Mouse (Mus musculus): ENCODE measurements at regions not wholly inside any gene's neighbourhood (a gene's known extent, or its start where the extent isn't known, plus 50 kb on each side); places are given as distances from the start of the nearest gene placed in this dataset.
A peak's percentile ranks its signal among the peaks of the same experiment; 100 is the strongest.

DNA sequence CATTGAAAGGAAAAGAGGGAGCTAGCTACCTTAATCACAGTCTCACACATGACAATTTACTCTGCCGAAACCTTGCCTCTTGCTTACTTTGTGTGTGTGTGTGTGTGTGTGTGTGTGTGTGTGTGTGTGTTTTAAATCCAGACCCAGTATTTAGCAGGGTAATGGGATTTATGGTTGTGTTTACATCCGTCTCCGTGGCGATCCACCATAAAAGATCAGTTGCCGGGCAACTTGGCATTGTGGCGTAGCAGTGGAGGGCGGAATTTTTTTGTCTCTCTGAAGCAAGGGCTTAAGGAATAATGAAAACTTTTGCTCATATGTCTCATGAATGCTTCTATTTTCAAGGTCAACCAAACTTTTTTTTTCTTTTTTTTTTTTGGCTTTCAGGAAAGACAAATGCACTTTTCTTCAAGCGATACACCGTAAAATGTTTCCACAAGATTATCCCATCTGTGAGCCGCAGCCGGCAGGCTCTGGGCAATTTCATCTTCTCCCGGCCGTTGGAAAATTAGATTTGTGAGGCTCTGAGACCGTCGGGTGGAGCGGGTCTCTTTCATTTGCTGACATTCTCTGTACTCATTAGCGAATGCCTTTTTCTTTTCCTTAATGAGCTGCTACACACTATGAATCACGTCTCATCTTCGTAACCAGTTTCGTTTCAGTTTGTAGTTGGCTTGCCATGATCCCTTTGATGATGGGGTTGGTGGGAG, 53.9 kb upstream of the Ptch1 start:
- ATAC-seq (ENCODE audit: low FRiP score, low read depth): peak; percentile 66; the same call in 1 of the 2 replicates
- Histone ChIP-seq H3K4me3 (peak overlapping the region; percentile 34), H3K4me2 (replicated peaks) (peak overlapping the region; percentile 59), H3K27me3 (no peaks in the 10 kb centered on the region), H3K4me1 (0 out of 2 replicates have a peak, but pooled peaks cover 2% of the 10 kb centered on the region), H3K27ac (peak overlapping the region; percentile 15; the same call in 1 of the 2 replicates), H3K36me3 (no peaks in the 10 kb centered on the region), H3K9ac (0 out of 2 replicates have a peak overlapping the region, but pooled peaks have one; percentile 13), H3K9me3 (no peaks in the 10 kb centered on the region)
- 10% methylated on average over 20 of the region's 20 CpGs for WGBS

DNA sequence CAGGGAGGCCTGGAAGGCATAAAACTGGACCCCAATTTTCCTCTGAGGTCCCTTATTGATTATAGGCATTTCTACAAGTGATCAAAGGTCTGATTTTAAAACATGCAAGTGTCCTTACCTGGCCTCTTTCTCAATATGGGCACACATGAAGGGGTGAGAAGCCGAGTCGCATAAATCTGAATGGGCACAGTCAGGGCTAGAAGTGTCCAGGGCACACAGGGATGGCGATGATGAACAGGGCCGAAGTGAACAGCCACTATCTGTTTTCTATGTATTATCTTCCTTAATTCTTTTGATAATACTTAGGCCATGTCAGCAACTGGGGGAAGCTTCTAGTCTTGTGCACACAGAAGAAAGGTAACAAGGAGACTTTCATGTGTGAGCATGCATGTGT, 54.5 kb upstream of the Ptch1 start:
- H3K4me3 ChIP-seq: peak overlapping the region; percentile 34
- ATAC-seq (ENCODE audit: low FRiP score, low read depth): no peak
- H3K4me2 ChIP-seq (replicated peaks): peak overlapping the region; percentile 59

DNA sequence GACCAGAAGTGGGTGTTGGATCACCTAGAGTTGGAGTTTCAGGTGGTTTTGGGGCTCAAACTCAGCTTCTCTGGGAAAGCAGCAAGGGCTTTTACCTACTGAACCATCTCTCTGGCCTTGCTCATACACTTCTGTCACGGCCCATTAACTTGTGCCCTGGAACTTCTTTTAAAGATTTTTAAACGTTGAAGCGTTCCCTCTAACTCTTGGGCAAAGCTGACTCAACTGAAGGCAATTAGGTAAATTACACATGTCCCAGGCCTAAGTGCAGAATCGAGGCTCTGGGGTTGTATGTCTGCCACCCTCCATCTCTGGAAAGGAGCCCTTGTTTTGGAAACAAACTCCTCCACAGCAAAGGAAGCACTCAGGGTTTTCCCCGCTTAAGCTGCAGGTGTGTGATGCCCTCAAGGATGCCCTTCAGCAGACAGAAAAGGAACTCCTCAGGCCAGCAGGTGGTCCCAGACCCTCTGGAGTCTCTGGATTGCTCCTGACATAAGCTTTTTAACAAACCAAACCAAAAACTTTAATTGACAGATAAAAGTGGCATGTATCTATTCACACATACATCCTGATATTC, 58.5 kb upstream of the Ptch1 start:
- Histone ChIP-seq H3K9ac (no peak overlapping the region), H3K4me3 (no peak overlapping the region), H3K36me3 (no peaks in the 10 kb centered on the region), H3K4me2 (replicated peaks) (no peak overlapping the region), H3K4me1 (no peaks in the 10 kb centered on the region), H3K9me3 (no peaks in the 10 kb centered on the region), H3K27me3 (no peaks in the 10 kb centered on the region), H3K27ac (no peak overlapping the region)
- 34% methylated on average over 5 of the region's 5 CpGs for WGBS
- ATAC-seq (ENCODE audit: low FRiP score, low read depth): no peak

More for the DNA sequence above, 54.5 kb upstream of the Ptch1 start:
- H3K36me3 ChIP-seq: no peaks in the 10 kb centered on the region
- no peaks in the 10 kb centered on the region for H3K9me3 ChIP-seq
- 0 out of 2 replicates have a peak, but pooled peaks cover 2% of the 10 kb centered on the region for H3K4me1 ChIP-seq
- WGBS: 91% methylated on average over 4 of the region's 4 CpGs
- no peak overlapping the region for H3K27ac ChIP-seq
- H3K27me3 ChIP-seq: no peaks in the 10 kb centered on the region
- H3K9ac ChIP-seq: no peak overlapping the region

DNA sequence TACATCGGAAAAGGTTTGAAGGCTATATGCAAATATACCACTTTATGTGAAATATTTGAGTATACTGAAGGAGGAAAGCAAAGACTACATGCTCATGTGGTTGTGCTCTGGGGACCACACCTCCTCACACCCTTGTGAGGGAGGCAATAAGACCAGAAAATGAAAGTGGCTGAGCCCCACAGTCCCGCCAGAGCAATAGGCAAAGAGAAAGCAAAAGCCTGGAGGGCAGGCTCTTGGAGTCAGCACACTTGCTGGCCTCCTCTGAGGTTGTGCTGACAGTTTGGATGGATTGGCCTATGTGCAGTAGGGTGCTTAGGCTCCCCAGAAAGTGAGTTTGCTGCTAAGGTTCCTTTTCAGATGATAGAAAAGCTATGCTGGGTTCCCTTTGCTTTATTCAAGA, 60.9 kb upstream of the Ptch1 start:
- ATAC-seq (ENCODE audit: low FRiP score, low read depth): no peak
- Histone ChIP-seq H3K27ac (no peak overlapping the region), H3K4me2 (replicated peaks) (no peak overlapping the region), H3K4me1 (no peaks in the 10 kb centered on the region), H3K4me3 (no peak overlapping the region), H3K36me3 (no peaks in the 10 kb centered on the region), H3K27me3 (no peaks in the 10 kb centered on the region), H3K9ac (no peak overlapping the region), H3K9me3 (no peaks in the 10 kb centered on the region)
- WGBS: 66% methylated on average over 2 of the region's 2 CpGs

DNA sequence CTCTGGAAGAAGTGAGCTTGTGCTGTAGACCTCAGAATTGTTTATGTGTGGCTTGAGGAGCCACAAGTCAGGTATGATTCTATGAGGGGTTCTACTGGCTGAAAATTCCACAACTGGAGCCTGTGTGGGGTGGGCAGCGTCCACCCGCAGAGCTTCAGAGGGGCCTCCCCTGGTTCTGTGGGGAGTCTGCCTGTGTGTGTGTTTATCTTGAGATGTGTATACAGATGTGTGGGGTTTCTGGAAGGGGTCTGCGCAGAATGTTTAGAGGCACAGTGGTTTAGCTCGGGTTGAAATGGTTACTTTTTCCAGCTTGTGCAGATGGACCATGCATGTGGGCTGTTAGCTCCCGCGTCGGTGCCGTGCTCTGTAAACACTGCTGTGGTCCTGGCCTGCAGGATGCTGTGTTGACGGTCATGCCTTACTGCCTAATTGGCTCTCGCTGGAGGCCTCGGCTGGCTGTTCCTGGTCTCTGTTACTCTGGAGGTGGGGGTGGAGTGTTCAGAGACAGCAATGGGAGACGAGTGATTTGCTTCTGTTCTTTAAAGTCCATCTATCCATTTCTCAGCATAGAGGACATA, 68.3 kb upstream of the Ptch1 start:
- H3K36me3 ChIP-seq: no peaks in the 10 kb centered on the region
- H3K4me2 ChIP-seq (replicated peaks): peak overlapping the region; percentile 22
- H3K4me3 ChIP-seq: no peak overlapping the region
- WGBS: 16% methylated on average over 12 of the region's 12 CpGs
- peak overlapping the region; percentile 87 for H3K27ac ChIP-seq
- peaks cover 28% of the 10 kb centered on the region for H3K4me1 ChIP-seq
- no peak overlapping the region for H3K9ac ChIP-seq
- no peaks in the 10 kb centered on the region for H3K27me3 ChIP-seq
- H3K9me3 ChIP-seq: no peaks in the 10 kb centered on the region
- peak; percentile 39; the same call in 1 of the 2 replicates for ATAC-seq (ENCODE audit: low FRiP score, low read depth)

DNA sequence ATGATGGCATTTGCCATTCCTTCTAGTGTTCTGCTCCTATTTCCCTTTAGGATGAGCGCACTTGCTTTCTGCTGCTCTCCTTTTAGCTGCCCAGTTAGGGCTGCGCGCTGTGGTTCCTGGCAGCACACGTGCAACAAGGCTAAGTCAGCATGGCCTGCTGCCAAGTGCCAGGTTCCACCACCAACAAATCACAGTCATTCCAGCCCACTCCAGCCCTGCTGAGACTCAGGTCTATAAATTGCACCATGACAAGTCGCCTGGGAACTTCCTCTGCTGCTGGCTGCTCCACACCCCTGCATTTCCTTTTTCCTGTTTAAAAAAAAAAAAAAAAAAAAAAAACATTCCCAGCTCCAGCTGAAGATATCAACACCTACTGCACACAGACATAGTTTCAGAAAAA, 69.2 kb upstream of the Ptch1 start:
- Histone ChIP-seq H3K4me3 (no peak overlapping the region), H3K4me2 (replicated peaks) (peak overlapping the region; percentile 11; the same call in 1 of the 2 replicates), H3K4me1 (peaks cover 28% of the 10 kb centered on the region), H3K9me3 (no peaks in the 10 kb centered on the region), H3K27me3 (no peaks in the 10 kb centered on the region), H3K27ac (peak overlapping the region; percentile 87; the same call in 1 of the 2 replicates), H3K9ac (no peak overlapping the region), H3K36me3 (no peaks in the 10 kb centered on the region)
- WGBS: 21% methylated on average over 5 of the region's 5 CpGs
- peak; percentile 80 for ATAC-seq (ENCODE audit: low FRiP score, low read depth)

DNA sequence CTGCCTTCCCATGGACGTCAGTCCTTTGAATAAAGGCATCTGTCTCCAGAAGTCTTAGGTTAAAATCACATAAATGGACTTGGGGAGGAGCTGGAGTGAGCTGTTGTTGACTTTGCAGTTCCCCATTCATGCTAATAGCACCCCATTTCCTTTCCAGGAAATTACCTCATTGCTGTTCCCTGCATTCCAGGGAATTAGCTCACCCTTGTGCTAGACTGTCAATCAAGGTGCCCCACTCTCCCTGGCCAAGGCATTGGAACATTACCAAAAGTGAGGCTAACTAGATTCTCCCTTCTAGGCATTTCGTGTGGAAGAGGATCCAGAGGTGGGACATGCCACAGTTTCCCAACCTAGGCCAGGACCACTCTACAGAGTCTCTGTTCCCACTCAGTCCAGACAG, 70.0 kb upstream of the Ptch1 start:
- Histone ChIP-seq H3K36me3 (no peaks in the 10 kb centered on the region), H3K4me3 (no peak overlapping the region), H3K4me2 (replicated peaks) (peak overlapping the region; percentile 41; the same call in 1 of the 2 replicates), H3K9me3 (no peaks in the 10 kb centered on the region), H3K9ac (no peak overlapping the region), H3K27ac (peak overlapping the region; percentile 87), H3K4me1 (peaks cover 28% of the 10 kb centered on the region), H3K27me3 (no peaks in the 10 kb centered on the region)
- ATAC-seq (ENCODE audit: low FRiP score, low read depth): peak; percentile 54; the same call in 1 of the 2 replicates
- WGBS: 42% methylated on average over 2 of the region's 2 CpGs

DNA sequence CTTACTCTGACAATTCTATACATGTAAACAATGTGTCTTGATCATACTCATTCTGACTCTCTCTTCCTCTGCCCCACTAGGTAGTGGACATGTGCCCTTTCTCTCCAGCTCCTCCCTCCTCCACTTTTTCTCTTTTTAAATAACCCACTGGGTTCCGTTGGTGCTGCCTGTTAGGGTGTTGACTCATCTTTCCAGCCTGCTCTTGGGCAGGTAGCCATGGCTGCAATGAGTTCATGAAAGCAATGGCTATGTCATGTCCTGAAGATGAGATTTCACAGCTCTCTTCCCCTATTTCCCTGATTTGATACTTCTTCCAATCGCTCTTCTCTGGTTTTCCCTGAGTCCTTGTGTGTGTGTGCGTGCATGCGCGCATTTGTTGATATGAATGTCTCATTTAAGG, 70.9 kb upstream of the Ptch1 start:
- H3K4me2 ChIP-seq (replicated peaks): no peak overlapping the region
- H3K27ac ChIP-seq: 0 out of 2 replicates have a peak overlapping the region, but pooled peaks have one; percentile 87
- ATAC-seq (ENCODE audit: low FRiP score, low read depth): no peak
- no peaks in the 10 kb centered on the region for H3K9me3 ChIP-seq
- no peaks in the 10 kb centered on the region for H3K36me3 ChIP-seq
- no peak overlapping the region for H3K9ac ChIP-seq
- 92% methylated on average over 5 of the region's 5 CpGs for WGBS
- peaks cover 28% of the 10 kb centered on the region for H3K4me1 ChIP-seq
- no peaks in the 10 kb centered on the region for H3K27me3 ChIP-seq
- H3K4me3 ChIP-seq: no peak overlapping the region

DNA sequence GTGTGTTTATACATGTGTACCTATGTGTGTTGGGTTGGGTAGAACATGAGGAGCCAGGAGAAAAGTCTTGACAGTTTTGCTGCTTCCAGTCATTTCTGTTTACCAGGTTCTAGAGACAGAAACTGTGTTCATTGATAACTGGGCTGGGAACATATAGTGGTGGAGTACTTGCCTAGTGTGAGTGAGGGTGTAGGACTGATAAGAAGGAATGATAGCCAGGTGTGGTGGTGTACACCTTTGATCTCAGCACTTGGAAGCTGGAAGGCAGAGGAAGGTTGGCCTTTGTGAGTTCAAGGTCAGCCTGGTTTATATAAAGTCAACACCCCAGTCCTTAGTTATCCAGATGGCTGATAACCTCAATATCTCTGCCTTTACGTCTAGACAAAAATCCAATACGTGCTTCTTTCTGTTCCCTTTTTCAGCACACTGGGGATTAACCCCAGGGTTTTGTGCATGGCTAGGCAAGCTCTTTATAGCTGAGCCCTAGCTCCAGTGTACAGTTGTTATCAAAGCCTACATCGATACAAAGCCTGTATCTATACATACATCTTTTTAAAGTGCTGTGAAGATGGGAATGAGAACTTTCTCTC, 75.8 kb upstream of the Ptch1 start:
- Histone ChIP-seq H3K4me2 (replicated peaks) (no peak overlapping the region), H3K36me3 (no peaks in the 10 kb centered on the region), H3K4me1 (no peaks in the 10 kb centered on the region), H3K9me3 (no peaks in the 10 kb centered on the region), H3K27me3 (no peaks in the 10 kb centered on the region), H3K27ac (no peak overlapping the region), H3K9ac (no peak overlapping the region), H3K4me3 (no peak overlapping the region)
- WGBS: 87% methylated on average over 3 of the region's 3 CpGs
- ATAC-seq (ENCODE audit: low FRiP score, low read depth): no peak

DNA sequence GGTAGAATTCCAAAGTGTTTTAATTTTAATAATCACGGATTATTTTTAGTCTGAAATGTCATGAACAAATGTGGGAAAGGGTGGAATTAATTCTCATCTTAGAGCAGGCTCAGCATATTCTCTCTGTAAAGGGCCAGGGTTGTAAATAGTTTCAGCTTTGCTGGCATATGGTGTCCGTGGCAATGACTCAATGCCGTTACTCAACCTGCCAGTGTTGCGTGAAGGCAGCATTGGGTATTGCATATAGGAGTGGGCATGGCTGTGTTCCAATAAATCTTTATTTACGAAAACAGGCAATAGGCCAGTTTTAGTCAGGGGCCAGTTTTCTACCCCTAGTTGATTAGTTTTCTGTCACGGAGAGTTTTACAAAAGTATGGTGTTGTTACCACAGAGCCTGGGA, 81.1 kb upstream of the Ptch1 start:
- WGBS: 73% methylated on average over 6 of the region's 6 CpGs
- H3K4me3 ChIP-seq: no peak overlapping the region
- no peaks in the 10 kb centered on the region for H3K27me3 ChIP-seq
- H3K9ac ChIP-seq: no peak overlapping the region
- peaks cover 16% of the 10 kb centered on the region; the same call in 1 of the 2 replicates for H3K4me1 ChIP-seq
- no peak for ATAC-seq (ENCODE audit: low FRiP score, low read depth)
- H3K4me2 ChIP-seq (replicated peaks): no peak overlapping the region
- no peaks in the 10 kb centered on the region for H3K9me3 ChIP-seq
- H3K27ac ChIP-seq: no peak overlapping the region
- no peaks in the 10 kb centered on the region for H3K36me3 ChIP-seq

DNA sequence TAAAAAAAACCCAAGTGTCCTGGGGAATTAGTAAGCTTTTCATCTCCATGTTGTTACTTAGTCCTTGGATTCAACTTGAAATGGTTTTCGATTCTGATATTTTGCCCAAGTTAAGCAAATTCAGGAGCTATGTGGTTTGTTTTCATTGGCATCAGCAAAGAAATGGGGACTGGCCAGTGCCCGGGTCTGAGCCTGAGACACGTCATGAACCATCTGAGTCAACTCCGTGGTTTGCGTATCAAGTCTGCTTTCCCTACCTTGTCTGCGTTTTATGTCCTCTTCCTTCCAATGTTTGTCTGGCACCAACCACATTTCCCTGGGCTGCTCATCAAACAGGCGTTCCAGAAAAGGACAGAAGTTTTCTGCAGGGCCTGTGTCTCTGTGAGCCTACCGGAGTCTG, 83.7 kb upstream of the Ptch1 start:
- ATAC-seq (ENCODE audit: low FRiP score, low read depth): no peak
- H3K27ac ChIP-seq: no peak overlapping the region
- H3K27me3 ChIP-seq: no peaks in the 10 kb centered on the region
- no peak overlapping the region for H3K4me2 ChIP-seq (replicated peaks)
- peaks cover 19% of the 10 kb centered on the region; the same call in 1 of the 2 replicates for H3K4me1 ChIP-seq
- no peaks in the 10 kb centered on the region for H3K9me3 ChIP-seq
- no peaks in the 10 kb centered on the region for H3K36me3 ChIP-seq
- no peak overlapping the region for H3K4me3 ChIP-seq
- WGBS: 78% methylated on average over 8 of the region's 8 CpGs
- H3K9ac ChIP-seq: no peak overlapping the region

DNA sequence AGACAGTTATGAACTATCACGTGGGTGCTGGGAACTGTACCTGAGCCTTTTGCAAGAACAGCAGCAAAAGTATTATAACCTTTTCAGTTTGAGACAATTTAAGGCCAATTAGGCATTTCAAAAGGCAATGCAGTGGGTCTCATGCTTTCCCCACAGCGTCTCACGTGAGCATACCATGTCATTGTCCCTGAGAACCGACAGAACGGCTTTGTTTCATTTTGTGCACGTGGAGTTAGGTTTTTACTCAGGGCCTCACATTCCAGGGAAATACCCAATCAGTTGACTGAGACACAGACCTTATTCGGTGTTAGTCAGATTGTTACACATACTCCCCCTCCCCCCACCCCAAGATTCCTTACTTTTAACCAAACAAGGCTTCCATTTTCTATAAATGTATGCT, 86.0 kb upstream of the Ptch1 start:
- Histone ChIP-seq H3K9me3 (no peaks in the 10 kb centered on the region), H3K27ac (no peak overlapping the region), H3K4me3 (no peak overlapping the region), H3K4me2 (replicated peaks) (no peak overlapping the region), H3K9ac (no peak overlapping the region), H3K36me3 (no peaks in the 10 kb centered on the region), H3K4me1 (peaks cover 19% of the 10 kb centered on the region; the same call in 1 of the 2 replicates), H3K27me3 (no peaks in the 10 kb centered on the region)
- ATAC-seq (ENCODE audit: low FRiP score, low read depth): no peak
- 87% methylated on average over 7 of the region's 7 CpGs for WGBS

All from limb, embryonic 13.5 days (tissue).